22 mouse cellular contexts compared by ENCODE assay signal in genomic region chr17:64116762-64117161, GRCm38 (mm10).
"Had no signal": no experiment of that assay in that cellular context is flagged by ENCODE, and none has a peak within 500 bp of the region (broad histone marks: within the 10 kb centered on the region; RNA-seq: fewer than 3 reads in every experiment).

No protein-coding gene starts in this region.

- H3K4me2 ChIP-seq: heart, embryonic 12.5 days; hindbrain, embryonic 12.5 days; hindbrain, embryonic 14.5 days; intestine, embryonic 15.5 days; limb, embryonic 13.5 days; limb, embryonic 15.5 days; liver, embryonic 12.5 days had no signal

- H3K27ac ChIP-seq: gastrocnemius, adult 2 months; heart, embryonic 10.5 days; hindbrain, embryonic 10.5 days; hindbrain, embryonic 12.5 days; hindbrain, embryonic 14.5 days; intestine, embryonic 15.5 days; layer of hippocampus, adult 2 months; left cerebral cortex, adult 2 months; limb, embryonic 13.5 days; limb, embryonic 15.5 days; liver, embryonic 12.5 days; liver, embryonic 14.5 days had no signal

- H3K27me3 ChIP-seq: heart, embryonic 12.5 days; hindbrain, embryonic 12.5 days; intestine, embryonic 15.5 days; limb, embryonic 13.5 days; limb, embryonic 15.5 days; liver, embryonic 12.5 days had no signal

- H3K9ac ChIP-seq: heart, embryonic 12.5 days; hindbrain, embryonic 12.5 days; hindbrain, embryonic 14.5 days; intestine, embryonic 15.5 days; limb, embryonic 13.5 days; limb, embryonic 15.5 days; liver, embryonic 12.5 days; liver, embryonic 14.5 days had no signal

- H3K4me3 ChIP-seq: gastrocnemius, adult 2 months; heart, embryonic 10.5 days; heart, embryonic 12.5 days; hindbrain, embryonic 10.5 days; hindbrain, embryonic 12.5 days; intestine, embryonic 15.5 days; layer of hippocampus, adult 2 months; left cerebral cortex, adult 2 months; limb, embryonic 13.5 days; limb, embryonic 15.5 days; liver, embryonic 12.5 days had no signal

- H3K36me3 ChIP-seq: heart, embryonic 10.5 days; heart, embryonic 12.5 days; hindbrain, embryonic 10.5 days; hindbrain, embryonic 12.5 days; intestine, embryonic 15.5 days; limb, embryonic 13.5 days; limb, embryonic 15.5 days; liver, embryonic 12.5 days had no signal

- H3K9me3 ChIP-seq: heart, embryonic 10.5 days; heart, embryonic 12.5 days; hindbrain, embryonic 10.5 days; hindbrain, embryonic 12.5 days; intestine, embryonic 15.5 days; limb, embryonic 13.5 days; limb, embryonic 15.5 days; liver, embryonic 12.5 days had no signal

- H3K4me1 ChIP-seq: heart, embryonic 12.5 days; hindbrain, embryonic 10.5 days; intestine, embryonic 15.5 days; liver, embryonic 12.5 days had no signal

- ATAC-seq: forebrain, embryonic 16.5 days; hindbrain, embryonic 16.5 days; inflammation-experienced regulatory T-cells, adult 6 months; intestine, embryonic 15.5 days; intestine, postnatal 0 days; liver, embryonic 12.5 days had no signal

- DNase-seq: gastrocnemius, adult 2 months; gastrocnemius, postnatal 10 days; gastrocnemius, postnatal 25 days; heart, adult 18-20 months; heart, postnatal 10 days; heart, postnatal 4 days had no signal
